Mouse (Mus musculus) T-helper 1 cell (primary cell): Measurements from ENCODE around the gene Hist1h3g.

Experiments
- in situ Hi-C: fragments of 300-600 bp; cut with MboI, MseI; formaldehyde crosslinking; loops from one replicate; pipeline ENCODE4 v1.15.1; 2025; ENCODE audit warnings: high pct_unique_total_duplicates

The Hist1h3g gene

GRCm38 (mm10) chr13:23535137-23536075 is at the start of gene Hist1h3g:
Gene Hist1h3g, plus strand, starts transcription at chr13:23535422.
- in situ Hi-C loops: loop anchor here (5.0 kb wide), 1 partner anchor 1818 kb away; the partner anchor contains the start of genes Hist1h2ai, Hist1h2bl and Hist1h3h

GRCm38 (mm10) chr13:23488400-23489322 is 46.6 kb upstream of the Hist1h3g start, which contains the start of gene Btn2a2:
Gene Btn2a2, minus strand, starts transcription at chr13:23488857.
- in situ Hi-C loops: no loop called here

- in situ Hi-C loops: no loop called here
Observed at GRCm38 (mm10) chr13:23490863-23491262, 44.4 kb upstream of the Hist1h3g start.

GRCm38 (mm10) chr13:23491263-23491662 is 44.0 kb upstream of the Hist1h3g start:
- in situ Hi-C loops: no loop called here

- in situ Hi-C loops: no loop called here
Observed at GRCm38 (mm10) chr13:23491990-23492389, 43.2 kb upstream of the Hist1h3g start.

- in situ Hi-C loops: loop anchor here (5.0 kb wide), 1 partner anchor 33 kb away; no protein-coding TSS in a partner anchor
Observed at GRCm38 (mm10) chr13:23495526-23495925, 39.7 kb upstream of the Hist1h3g start.

GRCm38 (mm10) chr13:23497656-23498321 is 37.4 kb upstream of the Hist1h3g start:
- in situ Hi-C loops: loop anchor here (5.0 kb wide), 1 partner anchor 35 kb away; no protein-coding TSS in a partner anchor

- in situ Hi-C loops: loop anchor here (5.0 kb wide), 1 partner anchor 36 kb away; no protein-coding TSS in a partner anchor
Observed at GRCm38 (mm10) chr13:23498653-23499052, 36.6 kb upstream of the Hist1h3g start.

- in situ Hi-C loops: loop anchor here (5.0 kb wide), 1 partner anchor 38 kb away; no protein-coding TSS in a partner anchor
Observed at GRCm38 (mm10) chr13:23499943-23500342, 35.3 kb upstream of the Hist1h3g start.

GRCm38 (mm10) chr13:23500424-23501200 is 34.6 kb upstream of the Hist1h3g start:
- in situ Hi-C loops: no loop called here

- in situ Hi-C loops: no loop called here
Observed at GRCm38 (mm10) chr13:23501511-23501910, 33.7 kb upstream of the Hist1h3g start.

- in situ Hi-C loops: no loop called here
Observed at GRCm38 (mm10) chr13:23502031-23502567, 33.1 kb upstream of the Hist1h3g start.

- in situ Hi-C loops: no loop called here
Observed at GRCm38 (mm10) chr13:23502916-23503315, 32.3 kb upstream of the Hist1h3g start.

- in situ Hi-C loops: no loop called here
Observed at GRCm38 (mm10) chr13:23503797-23504196, 31.4 kb upstream of the Hist1h3g start.

- in situ Hi-C loops: loop anchor here (5.0 kb wide), 1 partner anchor 1579 kb away; no protein-coding TSS in a partner anchor
Observed at GRCm38 (mm10) chr13:23505662-23506345, 29.4 kb upstream of the Hist1h3g start.

GRCm38 (mm10) chr13:23506351-23506750 is 28.9 kb upstream of the Hist1h3g start:
- in situ Hi-C loops: loop anchor here (5.0 kb wide), 1 partner anchor 1579 kb away; no protein-coding TSS in a partner anchor

GRCm38 (mm10) chr13:23506819-23507515 is 28.3 kb upstream of the Hist1h3g start:
- in situ Hi-C loops: loop anchor here (5.0 kb wide), 1 partner anchor 1580 kb away; no protein-coding TSS in a partner anchor

- in situ Hi-C loops: no loop called here
Observed at GRCm38 (mm10) chr13:23510127-23510526, 25.1 kb upstream of the Hist1h3g start.
